Mouse (Mus musculus) testis, postnatal 14 days (tissue): ENCODE measurements around the gene Rnf126.

Experiments used
- DNase-seq: peaks from one replicate; pipeline ENCODE4 v3.0.0; 2021; ENCODE audit warnings: low spot score

The Rnf126 gene

GRCm38 (mm10) chr10:79766508-79767325, at the start of gene Rnf126:
Gene Rnf126 (minus strand): TSS chr10:79766952.
- peak; percentile 100 for DNase-seq

GRCm38 (mm10) chr10:79815671-79816494, 49.1 kb upstream of the Rnf126 start:
- no peak for DNase-seq

DNA sequence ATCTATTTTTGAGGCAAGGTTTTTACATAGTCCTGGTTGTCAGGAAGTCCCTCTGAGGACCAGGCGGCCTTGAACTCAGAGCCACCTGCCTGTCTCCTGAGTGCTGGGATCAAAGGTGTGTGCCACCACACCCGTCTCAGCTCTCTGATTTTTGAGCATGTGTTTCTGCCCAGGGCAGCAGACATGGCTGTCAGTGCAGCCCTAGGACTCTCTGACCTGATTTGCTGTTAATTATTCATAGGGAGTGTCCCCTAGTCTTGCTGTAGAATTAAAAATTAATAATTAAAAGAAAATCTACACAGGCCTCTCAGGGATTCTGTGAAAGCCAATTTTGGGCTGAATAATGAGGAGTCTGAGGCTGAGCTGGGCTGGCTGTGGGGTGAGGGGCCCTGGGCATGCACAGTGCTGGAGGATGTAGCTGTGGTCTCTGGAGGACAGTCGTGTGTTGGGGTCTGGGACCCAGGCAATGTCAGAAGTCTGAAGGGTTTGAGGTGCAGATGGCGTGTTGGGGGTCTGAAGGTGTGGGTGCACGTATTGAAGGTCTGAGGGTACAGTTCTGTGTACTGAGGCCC, 47.6 kb upstream of the Rnf126 start:
- DNase-seq: no peak

- peak; percentile 57 for DNase-seq
Observed at GRCm38 (mm10) chr10:79811736-79812637, 45.2 kb upstream of the Rnf126 start.

- DNase-seq: no peak
Observed at GRCm38 (mm10) chr10:79808728-79809127, 42.0 kb upstream of the Rnf126 start.

- DNase-seq: no peak
Observed at GRCm38 (mm10) chr10:79807826-79808225, 41.1 kb upstream of the Rnf126 start.

DNA sequence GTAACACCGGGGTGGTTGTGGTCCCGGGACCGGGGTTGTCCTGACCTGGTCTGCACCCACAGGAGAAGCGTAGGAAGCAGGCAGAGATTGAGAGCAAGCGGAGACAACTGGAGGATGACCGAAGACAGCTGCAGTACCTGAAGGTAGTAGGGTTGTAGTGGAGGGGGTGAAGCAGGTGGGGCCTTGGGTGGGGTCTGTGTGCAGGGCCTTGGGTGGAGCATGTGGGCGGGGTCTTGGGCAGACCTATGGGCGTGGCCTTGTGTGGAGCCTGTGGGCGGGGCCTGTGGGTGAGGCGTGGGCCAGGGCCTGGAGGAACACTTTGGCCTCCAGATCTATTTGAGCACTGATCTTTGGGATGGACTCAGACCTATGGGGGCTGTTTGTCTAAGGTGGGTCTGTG, 40.2 kb upstream of the Rnf126 start:
- DNase-seq: no peak

DNA sequence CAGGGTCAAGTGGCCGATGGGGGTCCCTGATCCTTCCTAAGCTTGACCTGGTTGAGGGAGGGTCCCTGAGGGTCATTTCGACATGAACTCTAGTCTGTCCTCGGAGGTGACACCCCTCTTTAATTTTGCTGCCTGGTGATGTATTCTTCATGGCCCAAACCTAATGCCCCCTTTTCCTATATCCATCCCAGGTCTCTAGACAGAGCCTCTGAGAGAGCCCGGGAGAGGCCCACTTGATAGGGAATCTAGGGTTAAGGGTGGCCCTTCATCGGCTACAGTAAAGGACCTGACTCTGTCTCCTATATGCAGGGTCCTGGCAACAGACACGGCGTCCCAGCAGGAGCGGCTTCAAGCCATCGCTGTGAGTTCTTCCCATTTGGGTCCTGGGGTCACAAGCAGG, 39.6 kb upstream of the Rnf126 start:
- no peak for DNase-seq

DNA sequence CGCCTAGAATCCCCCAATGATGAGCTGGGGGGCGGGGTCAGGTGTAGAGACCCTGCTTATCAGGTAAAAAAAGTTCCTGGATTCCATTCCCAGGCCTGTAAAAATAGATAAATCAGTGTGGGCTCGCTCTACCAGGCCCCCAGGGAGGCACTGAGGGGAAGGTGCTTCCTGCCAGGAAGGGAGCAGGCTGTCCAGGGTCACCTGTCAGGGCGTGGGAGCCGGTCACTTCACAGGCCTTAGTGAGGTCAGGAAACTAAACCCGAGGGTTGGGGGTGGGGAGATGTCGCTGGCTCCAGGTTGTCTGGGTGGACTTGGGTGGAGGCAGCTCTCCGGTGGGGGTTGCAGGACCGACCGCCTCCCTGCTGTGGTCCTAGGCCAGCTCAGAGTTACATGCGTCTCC, 38.9 kb upstream of the Rnf126 start:
- no peak for DNase-seq

GRCm38 (mm10) chr10:79803716-79804323, 37.1 kb upstream of the Rnf126 start:
- DNase-seq: peak; percentile 79

DNA sequence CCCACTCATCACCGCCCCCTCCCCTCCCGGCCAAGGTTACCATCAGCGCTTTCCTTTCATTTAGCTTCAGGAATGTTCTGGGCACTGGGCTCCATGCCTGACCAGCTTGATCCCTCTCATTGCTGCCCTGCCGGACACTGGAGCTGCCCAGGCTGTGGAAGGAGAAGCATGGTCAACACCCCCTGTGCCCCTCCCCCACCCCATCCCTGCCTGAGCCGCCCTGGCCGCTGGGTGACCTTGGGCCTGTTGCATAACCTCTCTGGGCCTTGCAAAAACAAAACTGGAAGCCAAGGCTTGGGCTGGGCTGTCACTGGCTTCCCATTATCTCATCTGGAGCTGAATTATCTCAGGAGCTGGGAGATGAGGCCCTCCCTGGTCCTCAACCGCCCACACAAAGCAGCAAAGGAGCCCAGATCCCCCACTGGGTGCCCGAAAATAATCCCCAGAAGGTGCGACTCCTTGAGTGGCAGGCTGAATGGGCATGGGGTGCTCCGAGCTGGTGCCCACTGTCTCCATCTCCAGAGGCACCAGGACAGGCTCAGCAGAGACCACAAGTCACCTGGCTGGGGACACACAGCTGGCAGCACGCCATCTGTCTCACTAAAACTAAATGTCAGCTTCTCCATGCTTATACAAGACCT, 35.7 kb upstream of the Rnf126 start:
- peak; percentile 80 for DNase-seq

DNA sequence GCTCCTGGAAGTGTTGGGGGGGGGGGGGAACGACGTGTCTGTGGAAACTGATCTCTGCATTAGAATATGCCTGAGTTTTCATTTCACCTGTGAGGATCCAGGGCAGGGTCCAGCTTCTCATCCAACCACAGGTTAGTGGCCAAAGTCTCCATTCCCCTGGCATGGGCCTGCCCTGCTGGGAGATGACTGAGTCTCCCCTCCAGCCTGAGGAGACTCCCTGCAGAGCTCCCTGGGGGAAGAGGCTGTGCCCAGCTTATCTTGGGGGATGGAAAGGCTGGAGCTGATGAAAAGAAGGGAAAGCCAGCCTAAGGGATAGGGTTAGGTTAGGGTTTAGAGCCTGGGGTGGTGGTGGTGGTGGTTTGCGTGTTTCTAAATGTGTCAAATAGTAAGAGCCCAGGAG, 35.1 kb upstream of the Rnf126 start:
- no peak for DNase-seq

- DNase-seq: no peak
Observed at GRCm38 (mm10) chr10:79800508-79800907, 33.8 kb upstream of the Rnf126 start.

DNA sequence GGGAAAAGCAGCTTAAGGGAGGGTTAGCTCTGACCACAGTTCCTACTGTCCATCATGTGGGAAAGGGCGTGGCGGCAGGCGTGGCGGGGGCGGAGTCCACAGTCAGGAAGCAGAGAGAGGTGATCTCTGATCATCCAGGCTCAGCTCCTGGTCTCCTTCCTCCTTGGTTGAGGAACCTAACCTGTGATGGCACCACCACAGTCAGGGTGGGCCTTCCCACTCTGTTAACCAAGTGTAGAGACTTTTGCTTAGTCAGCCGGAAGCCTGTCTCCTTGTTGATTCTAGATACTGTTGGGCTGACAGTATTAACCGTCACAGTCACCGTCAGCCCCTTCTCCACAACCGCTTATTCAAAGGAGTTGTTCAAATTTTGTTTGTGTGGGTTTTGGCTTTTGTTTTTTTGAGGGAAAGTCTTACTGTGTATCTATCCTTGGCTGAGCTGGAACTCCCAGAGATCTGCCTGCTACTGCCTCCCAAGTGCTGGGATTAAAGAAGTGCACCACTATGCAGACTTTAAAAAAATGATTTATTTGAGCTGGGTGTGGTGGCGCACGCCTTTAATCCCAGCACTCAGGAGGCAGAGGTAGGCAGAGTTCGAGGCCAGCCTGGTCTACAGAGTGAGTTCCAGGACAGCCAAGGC, 31.7 kb upstream of the Rnf126 start:
- DNase-seq: no peak

DNA sequence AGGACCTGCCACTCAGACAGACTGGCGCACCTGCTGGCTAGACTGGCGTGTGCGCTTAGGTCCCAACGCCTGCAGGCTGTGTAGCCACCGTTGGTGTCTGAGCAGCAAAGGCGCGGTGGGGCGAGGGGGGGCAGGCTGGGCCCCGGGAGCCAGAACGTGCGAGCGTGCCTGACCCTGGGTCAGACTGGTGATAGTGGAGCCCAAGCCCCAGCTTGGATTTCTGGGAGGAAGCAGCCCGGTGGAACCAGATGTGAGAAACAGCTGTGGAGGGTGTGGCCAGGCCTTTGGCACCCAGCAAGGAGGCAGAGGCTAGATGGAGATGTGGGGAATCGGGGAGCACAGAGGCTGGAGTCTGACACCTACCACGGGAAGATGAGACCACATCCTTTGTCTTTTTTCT, 30.6 kb upstream of the Rnf126 start:
- no peak for DNase-seq

DNA sequence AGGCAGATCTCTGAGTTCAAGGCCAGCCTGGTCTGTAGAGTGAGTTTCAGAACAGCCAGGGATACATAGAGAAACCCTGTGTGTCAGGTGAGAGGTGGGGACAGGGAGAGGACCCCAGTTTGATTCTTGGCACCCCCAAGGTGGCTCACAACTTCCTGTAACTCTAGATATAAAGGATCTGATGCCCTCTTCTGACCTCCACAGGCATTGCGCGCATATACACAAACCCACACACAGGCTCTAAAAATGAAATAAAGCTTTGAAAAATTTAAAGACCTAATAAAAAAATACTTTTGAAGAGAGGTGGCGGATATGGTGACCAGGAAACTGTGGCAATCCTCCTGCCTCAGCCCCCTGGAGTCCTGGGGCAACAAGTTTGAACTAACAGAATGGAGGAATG, 29.2 kb upstream of the Rnf126 start:
- no peak for DNase-seq

GRCm38 (mm10) chr10:79794491-79794931, 27.8 kb upstream of the Rnf126 start:
- DNase-seq: peak; percentile 80

DNA sequence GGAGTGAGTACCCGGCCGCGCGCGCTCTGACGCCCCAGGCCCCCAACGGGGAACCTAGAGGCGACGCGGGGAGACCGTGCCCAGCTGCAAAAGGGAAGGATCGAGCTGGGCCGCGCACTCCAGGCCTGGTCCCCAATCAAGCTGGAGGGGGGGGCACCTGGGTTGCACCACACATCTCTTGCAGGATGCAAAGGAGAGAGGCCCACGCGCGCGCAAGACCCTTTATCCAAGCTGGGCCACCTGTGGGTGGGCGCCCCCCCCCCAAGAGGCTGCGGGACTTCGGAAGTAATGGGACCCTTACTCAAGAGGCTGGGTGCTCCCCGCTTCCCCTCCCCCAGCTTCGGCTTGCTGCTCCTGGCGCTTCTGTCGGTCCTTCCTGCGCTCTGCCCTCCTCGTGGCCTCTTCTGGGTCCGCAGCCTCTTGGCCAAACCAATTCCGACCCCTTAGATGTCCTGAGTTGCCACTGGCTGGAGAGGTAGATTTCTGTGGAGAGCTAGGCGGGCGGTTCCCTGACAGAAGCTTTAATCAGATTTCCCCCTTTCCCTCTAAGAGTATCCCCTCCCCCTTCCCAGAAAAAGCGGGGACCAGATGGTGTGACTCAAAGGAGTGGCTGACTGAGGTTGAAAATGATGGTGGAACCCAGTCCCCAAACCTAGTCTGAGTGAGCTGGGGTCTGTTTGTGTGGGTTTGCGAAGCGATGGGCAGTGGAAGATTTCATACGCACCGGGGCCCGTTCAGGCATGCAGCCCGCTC, 27.2 kb upstream of the Rnf126 start:
- no peak for DNase-seq

DNA sequence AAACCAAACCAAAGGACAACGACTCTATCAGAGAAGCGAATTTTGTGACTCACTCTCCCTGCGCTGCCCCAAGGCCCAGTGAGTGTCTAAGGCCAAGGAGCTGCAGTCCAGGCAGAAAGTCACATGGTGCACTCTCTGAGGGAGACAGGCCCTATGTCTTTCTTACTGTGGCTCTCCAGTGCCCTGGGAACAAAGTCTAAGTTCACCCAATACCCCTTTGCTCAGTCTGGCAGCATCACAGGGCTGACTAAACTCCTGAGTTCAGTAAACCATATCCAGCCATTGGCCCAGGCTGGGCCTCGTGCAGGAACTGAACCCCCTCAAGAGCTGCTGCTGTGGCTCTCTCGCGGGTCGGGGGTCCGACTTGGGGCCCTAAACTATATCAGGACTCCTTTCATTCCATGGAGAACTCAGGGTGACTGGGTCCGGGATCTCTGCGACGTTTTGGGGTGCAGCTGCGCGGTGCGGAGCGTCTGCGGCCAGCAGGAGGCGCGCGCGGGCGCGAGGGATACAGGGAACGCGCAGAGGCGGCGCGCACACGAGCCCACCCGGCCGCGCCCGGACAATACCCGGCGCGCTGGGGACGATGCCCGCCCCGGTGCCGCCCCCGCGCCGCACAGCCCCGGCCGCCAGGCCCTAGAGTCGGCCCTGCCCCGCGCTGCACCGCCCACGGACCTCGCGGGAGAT, 26.4 kb upstream of the Rnf126 start, which contains the start of gene Palm:
Palm (plus strand) TSS at position 522 of the 687 bp plus-strand sequence.
- peak; percentile 54 for DNase-seq
